9 mouse cellular contexts compared by ENCODE assay signal in genomic region chr9:118975211-118975671, GRCm38 (mm10). TPM values are rescaled to one million over a fixed set of nuclear protein-coding genes. Genes with fewer than 3 reads are reported as not detected.
A peak's percentile ranks its signal among the peaks of the same experiment; 100 is the strongest.
DNase-seq lines count a peak whose midpoint lies in the region; ATAC-seq and TF ChIP-seq lines count a peak whose summit lies in the region.
"Had no signal": no experiment of that assay in that cellular context is flagged by ENCODE, and none has a peak within 500 bp of the region (broad histone marks: within the 10 kb centered on the region; RNA-seq: fewer than 3 reads in every experiment).

No protein-coding gene starts in this region.

- H3K4me3 ChIP-seq in hindbrain, embryonic 16.5 days (ENCODE audit: low read length): no peak overlapping the region
- H3K4me3 ChIP-seq in hindbrain, postnatal 0 days (ENCODE audit: low read length): no peak overlapping the region
- no peak overlapping the region for H3K4me3 ChIP-seq in embryonic facial prominence, embryonic 15.5 days (replicated peaks)
- H3K4me3 ChIP-seq: forebrain, embryonic 12.5 days had no signal

- H3K27me3 ChIP-seq in hindbrain, embryonic 16.5 days (replicated peaks; ENCODE audit: control insufficient read depth, insufficient read depth, low read length): no peaks in the 10 kb centered on the region
- no peaks in the 10 kb centered on the region for H3K27me3 ChIP-seq in hindbrain, postnatal 0 days (ENCODE audit: insufficient read depth, low read length)
- no peaks in the 10 kb centered on the region for H3K27me3 ChIP-seq in embryonic facial prominence, embryonic 15.5 days
- H3K27me3 ChIP-seq: forebrain, embryonic 12.5 days had no signal

- peaks cover 19% of the 10 kb centered on the region for H3K4me1 ChIP-seq in hindbrain, embryonic 16.5 days (ENCODE audit: control insufficient read depth, insufficient read depth, low read depth, low read length)
- peaks cover 15% of the 10 kb centered on the region; the same call in 1 of the 2 replicates for H3K4me1 ChIP-seq in hindbrain, postnatal 0 days (ENCODE audit: insufficient read depth, low read length)
- H3K4me1 ChIP-seq in embryonic facial prominence, embryonic 15.5 days: peaks cover 53% of the 10 kb centered on the region

- H3K36me3 ChIP-seq in hindbrain, embryonic 16.5 days (ENCODE audit: control insufficient read depth, insufficient read depth, low read length): no peaks in the 10 kb centered on the region
- no peaks in the 10 kb centered on the region for H3K36me3 ChIP-seq in hindbrain, postnatal 0 days (ENCODE audit: insufficient read depth, low read length)
- H3K36me3 ChIP-seq in embryonic facial prominence, embryonic 15.5 days: peaks cover 4% of the 10 kb centered on the region; the same call in 1 of the 2 replicates
- H3K36me3 ChIP-seq: forebrain, embryonic 12.5 days had no signal

- WGBS in hindbrain, embryonic 16.5 days: 72% methylated on average over 11 of the region's 11 CpGs
- 75% methylated on average over 11 of the region's 11 CpGs for WGBS in hindbrain, postnatal 0 days
- 46% methylated on average over 11 of the region's 11 CpGs for WGBS in embryonic facial prominence, embryonic 15.5 days

- no peak for TF ChIP-seq CTCF in hindbrain, postnatal 0 days (IDR thresholded peaks at IDR 0.05; ENCODE audit: low read depth)

- H3K4me2 ChIP-seq in hindbrain, embryonic 16.5 days (ENCODE audit: low read length): no peak overlapping the region
- H3K4me2 ChIP-seq in hindbrain, postnatal 0 days (ENCODE audit: low read depth, low read length): no peak overlapping the region
- no peak overlapping the region for H3K4me2 ChIP-seq in embryonic facial prominence, embryonic 15.5 days (replicated peaks)
- H3K4me2 ChIP-seq: forebrain, embryonic 12.5 days had no signal

- peak overlapping the region; percentile 27; the same call in 1 of the 2 replicates for H3K9ac ChIP-seq in hindbrain, embryonic 16.5 days (ENCODE audit: low read depth, low read length)
- H3K9ac ChIP-seq in hindbrain, postnatal 0 days (replicated peaks; ENCODE audit: low read length): no peak overlapping the region
- H3K9ac ChIP-seq in embryonic facial prominence, embryonic 15.5 days: no peak overlapping the region
- H3K9ac ChIP-seq: forebrain, embryonic 12.5 days had no signal

- H3K27ac ChIP-seq in hindbrain, embryonic 16.5 days (ENCODE audit: low read depth, low read length): no peak overlapping the region
- H3K27ac ChIP-seq in hindbrain, postnatal 0 days: no peak overlapping the region
- H3K27ac ChIP-seq in embryonic facial prominence, embryonic 15.5 days (replicated peaks): peak overlapping the region; percentile 86

- no peak for DNase-seq in hindbrain, postnatal 0 days (ENCODE audit: low spot score)
- peak; percentile 77 for DNase-seq in kidney, postnatal 10 days
- peak; percentile 42 for DNase-seq in neural tube, embryonic 10.5 days (ENCODE audit: extremely low spot score, low spot score)
- no peak for DNase-seq in frontal cortex, postnatal 25 days (ENCODE audit: low spot score in 2 of 2)
- no peak for DNase-seq in spleen, postnatal 36 days (ENCODE audit: low spot score in 2 of 2)
- DNase-seq: thymus, postnatal 36 days had no signal

- no peaks in the 10 kb centered on the region for H3K9me3 ChIP-seq in hindbrain, embryonic 16.5 days (ENCODE audit: control insufficient read depth, low read length)
- H3K9me3 ChIP-seq in hindbrain, postnatal 0 days (ENCODE audit: low read length): no peaks in the 10 kb centered on the region
- H3K9me3 ChIP-seq in embryonic facial prominence, embryonic 15.5 days (replicated peaks): no peaks in the 10 kb centered on the region
- H3K9me3 ChIP-seq: forebrain, embryonic 12.5 days had no signal

- no peak for ATAC-seq in hindbrain, embryonic 16.5 days
- no peak for ATAC-seq in hindbrain, postnatal 0 days
- peak; percentile 44; the same call in 1 of the 2 replicates for ATAC-seq in embryonic facial prominence, embryonic 15.5 days (ENCODE audit: insufficient number of reproducible peaks, low FRiP score, low TSS enrichment, low read depth)

RNA-seq across cellular contexts. Expression of gene Ctdspl, which starts 49.0 kb away (rescaled TPM):
- polyA plus RNA-seq in hindbrain, embryonic 16.5 days (2015; fragmentation: Nextera tagmentation; extraction: Ambion mirVana): 8.1 and 9.2 TPM in 2 replicates
- total RNA-seq in hindbrain, postnatal 0 days (2014; rRNA removed): 7.6 and 8.4 TPM in 2 replicates
- 5.5 and 7.0 TPM in 2 replicates for polyA plus RNA-seq in hindbrain, postnatal 0 days (2015; fragmentation: Nextera tagmentation; extraction: Ambion mirVana)
- 18.5 and 19.2 TPM in 2 replicates for polyA plus RNA-seq in embryonic facial prominence, embryonic 15.5 days (2015; fragmentation: Nextera tagmentation; extraction: Ambion mirVana)

Comparison
In these comparisons a context has a peak if more than half of its experiments do, and no peak if none do; other contexts are left out.
1. DNase-seq: peak in kidney, postnatal 10 days (single experiment) and neural tube, embryonic 10.5 days (single experiment); none in hindbrain, postnatal 0 days (single experiment), frontal cortex, postnatal 25 days (0 of 2) and spleen, postnatal 36 days (0 of 2).